In genomic region chr13:9094186-9094980, GRCm38 (mm10) we compare ENCODE assay signal across 7 mouse cellular contexts. TPM values are rescaled to one million over a fixed set of nuclear protein-coding genes. Genes with fewer than 3 reads are reported as not detected.
DNase-seq lines count a peak whose midpoint lies in the region; ATAC-seq and TF ChIP-seq lines count a peak whose summit lies in the region.

No protein-coding gene starts in this region.

- TF ChIP-seq POLR2A in ES-Bruce4 (IDR thresholded peaks at IDR 0.05; ENCODE audit: insufficient read depth, low read length): no peak

- TF ChIP-seq CTCF in ES-Bruce4 (IDR thresholded peaks at IDR 0.05; ENCODE audit: low read depth, low read length): no peak

- H3K4me1 ChIP-seq in ES-Bruce4 (ENCODE audit: control insufficient read depth, insufficient read depth, low read length): no peaks in the 10 kb centered on the region
- peaks cover 19% of the 10 kb centered on the region for H3K4me1 ChIP-seq in embryonic facial prominence, embryonic 15.5 days
- H3K4me1 ChIP-seq in heart, embryonic 16.5 days (ENCODE audit: control insufficient read depth, insufficient read depth, low read length): peaks cover 12% of the 10 kb centered on the region

- no peak for TF ChIP-seq EP300 in ES-Bruce4 (IDR thresholded peaks at IDR 0.05; ENCODE audit: insufficient read depth, low read depth, low read length)

- ATAC-seq in activated CD4-positive, CD25-positive, alpha-beta regulatory T cell, adult 4 months: peak; percentile 4
- peak; percentile 55 for ATAC-seq in embryonic facial prominence, embryonic 15.5 days (ENCODE audit: insufficient number of reproducible peaks, low FRiP score, low TSS enrichment, low read depth)
- peak; percentile 50 for ATAC-seq in heart, embryonic 16.5 days (replicated peaks; ENCODE audit: extremely low read depth, insufficient read depth, low FRiP score)

- peak; percentile 67 for DNase-seq in kidney, postnatal 10 days
- DNase-seq in lung, postnatal 14 days: peak; percentile 19
- peak; percentile 9 for DNase-seq in ovary, postnatal 14 days (ENCODE audit: low spot score)

- peak overlapping the region; percentile 86 for H3K4me2 ChIP-seq in embryonic facial prominence, embryonic 15.5 days (replicated peaks)
- H3K4me2 ChIP-seq in heart, embryonic 16.5 days (ENCODE audit: low read depth, low read length): peak overlapping the region; percentile 83

- H3K4me3 ChIP-seq in ES-Bruce4 (ENCODE audit: low read depth, low read length): peak overlapping the region; percentile 91
- H3K4me3 ChIP-seq in embryonic facial prominence, embryonic 15.5 days (replicated peaks): peak overlapping the region; percentile 98
- H3K4me3 ChIP-seq in heart, embryonic 16.5 days (ENCODE audit: low read length): peak overlapping the region; percentile 80

- peak overlapping the region; percentile 71 for H3K27ac ChIP-seq in ES-Bruce4 (ENCODE audit: insufficient read depth, low read length)
- H3K27ac ChIP-seq in embryonic facial prominence, embryonic 15.5 days (replicated peaks): peak overlapping the region; percentile 96
- H3K27ac ChIP-seq in heart, embryonic 16.5 days (ENCODE audit: low read length): peak overlapping the region; percentile 84

- no peaks in the 10 kb centered on the region for H3K27me3 ChIP-seq in ES-Bruce4 (ENCODE audit: control insufficient read depth, insufficient read depth, low read length, poor library complexity, severe bottlenecking)
- H3K27me3 ChIP-seq in embryonic facial prominence, embryonic 15.5 days: no peaks in the 10 kb centered on the region
- H3K27me3 ChIP-seq in heart, embryonic 16.5 days (ENCODE audit: control insufficient read depth, insufficient read depth, low read length): no peaks in the 10 kb centered on the region

- peaks cover 2% of the 10 kb centered on the region; the same call in 1 of the 2 replicates for H3K36me3 ChIP-seq in ES-Bruce4 (ENCODE audit: control insufficient read depth, insufficient read depth, low read length, poor library complexity, severe bottlenecking)
- no peaks in the 10 kb centered on the region for H3K36me3 ChIP-seq in embryonic facial prominence, embryonic 15.5 days
- H3K36me3 ChIP-seq in heart, embryonic 16.5 days (ENCODE audit: control insufficient read depth, insufficient read depth): no peaks in the 10 kb centered on the region

- WGBS in embryonic facial prominence, embryonic 15.5 days: 1% methylated on average over 63 of the region's 63 CpGs
- under 1% methylated on average over 60 of the region's 63 CpGs for WGBS in heart, embryonic 16.5 days

- no peaks in the 10 kb centered on the region for H3K9me3 ChIP-seq in ES-Bruce4 (replicated peaks; ENCODE audit: control insufficient read depth, insufficient read depth, low read length, poor library complexity, severe bottlenecking)
- H3K9me3 ChIP-seq in embryonic facial prominence, embryonic 15.5 days (replicated peaks): no peaks in the 10 kb centered on the region
- H3K9me3 ChIP-seq in heart, embryonic 16.5 days (replicated peaks; ENCODE audit: control insufficient read depth, low read length): no peaks in the 10 kb centered on the region

- peak overlapping the region; percentile 99 for H3K9ac ChIP-seq in ES-Bruce4 (ENCODE audit: low read depth, poor library complexity, severe bottlenecking)
- H3K9ac ChIP-seq in embryonic facial prominence, embryonic 15.5 days: peak overlapping the region; percentile 94
- peak overlapping the region; percentile 88 for H3K9ac ChIP-seq in heart, embryonic 16.5 days (ENCODE audit: low read length)

RNA-seq across cellular contexts. Expression of gene Larp4b, which starts 0.7 kb away (rescaled TPM):
- 104 and 108 TPM in 2 replicates for polyA plus RNA-seq in ES-Bruce4 (2011; ENCODE audit: insufficient read depth, insufficient read length, low read depth, missing spikeins)
- polyA plus RNA-seq in activated CD4-positive, CD25-positive, alpha-beta regulatory T cell, adult 4 months (2017; shearing (Covaris generic)): 10 to 100 TPM; 29.8 to 36.9 TPM
- polyA plus RNA-seq in embryonic facial prominence, embryonic 15.5 days (2015; fragmentation: Nextera tagmentation; extraction: Ambion mirVana): 33.2 and 33.6 TPM in 2 replicates
- polyA plus RNA-seq in heart, embryonic 16.5 days (2015; fragmentation: Nextera tagmentation; extraction: Ambion mirVana): 27.0 and 27.1 TPM in 2 replicates

Comparison
In these comparisons a context has a peak if more than half of its experiments do, and no peak if none do; other contexts are left out.
1. Peak in every context shown above with its lines: DNase-seq, ATAC-seq, H3K4me3 ChIP-seq and H3K27ac ChIP-seq.
2. ATAC-seq: peak in every context shown above with its lines; median percentile 55 in embryonic facial prominence, embryonic 15.5 days; 50 in heart, embryonic 16.5 days; 4 in activated CD4-positive, CD25-positive, alpha-beta regulatory T cell, adult 4 months.
3. DNase-seq: peak in every context shown above with its lines; median percentile 67 in kidney, postnatal 10 days; 19 in lung, postnatal 14 days; 9 in ovary, postnatal 14 days.